Mouse (Mus musculus) C2C12 (cell line): ENCODE results near the gene Gm6169.

Experiments
- CEBPB ChIP-seq: IDR thresholded peaks from one replicate; pipeline ENCODE4 v1.6.1; 2011; ENCODE audit warnings: low read depth, mild to moderate bottlenecking, control low read depth, moderate library complexity
- CTCF ChIP-seq: IDR thresholded peaks from one replicate; pipeline ENCODE4 v1.5.1; 2011; ENCODE audit not compliant: control insufficient read depth, insufficient read depth, insufficient read length
- MAX ChIP-seq: IDR thresholded peaks from one replicate; pipeline ENCODE4 v1.6.1; 2011; ENCODE audit warnings: mild to moderate bottlenecking, control low read depth
- MYOD1 ChIP-seq: IDR thresholded peaks from one replicate; pipeline ENCODE4 v1.6.1; 2011; ENCODE audit warnings: low read depth; ENCODE audit not compliant: control insufficient read depth, insufficient read length
- MYOG ChIP-seq: IDR thresholded peaks from one replicate; pipeline ENCODE4 v1.6.1; 2011; ENCODE audit not compliant: control insufficient read depth, insufficient read length; ENCODE audit errors: extremely low read depth
- USF1 ChIP-seq: IDR thresholded peaks from one replicate; pipeline ENCODE4 v1.6.1; 2011; ENCODE audit warnings: low read depth, mild to moderate bottlenecking, control low read depth, moderate library complexity

GRCm38 (mm10) chr13:97099187-97099852, at the start of gene Gm6169:
- TF ChIP-seq CTCF (no peak), CEBPB (no peak), MAX (no peak), MYOG (no peak), USF1 (no peak), MYOD1 (no peak)
